Mouse (Mus musculus) adrenal gland, postnatal 4 days (tissue): Measurements from ENCODE around the gene Trnau1ap. TPM values are rescaled to one million over a fixed set of nuclear protein-coding genes. Genes with fewer than 3 reads are reported as not detected.

Source experiments
- total RNA-seq, 2 experiments: library from RNA; stranded (reverse); gene quantifications; 2 replicates each; pipeline ENCODE4 v1.2.3; 2021

Trnau1ap gene
- total RNA-seq, 2 experiments from 2014 or later, result 40.3 to 45.8 TPM

Other genes starting within 250 kb of the Trnau1ap start
- gene Oprd1, start 185.1 kb downstream of the Trnau1ap start, total RNA-seq, result under 1 TPM; 0.50 to 0.59 TPM
- gene Ythdf2, start 117.2 kb downstream of the Trnau1ap start, total RNA-seq, result 10 to 100 TPM; 61.7 to 63.4 TPM
- 10 to 100 TPM; 19.8 to 26.8 TPM for gene Gmeb1, start 67.9 kb downstream of the Trnau1ap start, total RNA-seq
- 10 to 100 TPM; 19.4 to 23.3 TPM for gene Taf12, start 55.2 kb downstream of the Trnau1ap start, total RNA-seq
- 1 to 10 TPM; 4.3 to 6.6 TPM for gene Rab42, start 26.2 kb downstream of the Trnau1ap start, total RNA-seq
- 10 to 100 TPM; 29.9 to 34.2 TPM for gene Rcc1, start 24.1 kb upstream of the Trnau1ap start, total RNA-seq
- 10 to 100 TPM; 48.5 to 59.9 TPM for gene Phactr4, start 93.0 kb upstream of the Trnau1ap start, total RNA-seq
- gene Med18, start 134.4 kb upstream of the Trnau1ap start, total RNA-seq, result 10 to 100 TPM; 13.5 to 13.6 TPM
- 10 to 100 TPM; 12.5 to 14.3 TPM for gene Sesn2, start 181.0 kb upstream of the Trnau1ap start, total RNA-seq
- gene Atpif1, start 204.1 kb upstream of the Trnau1ap start, total RNA-seq, result 100 to 1,000 TPM; 533 to 549 TPM
- 100 to 1,000 TPM; 110 to 116 TPM for gene Dnajc8, start 206.0 kb upstream of the Trnau1ap start, total RNA-seq
- 1 to 10 TPM; 2.1 to 2.4 TPM for gene Ptafr, start 234.5 kb upstream of the Trnau1ap start, total RNA-seq